Mouse (Mus musculus) monocyte, adult 5-6 weeks (primary cell): ENCODE results near the gene Ipmk. TPM values are rescaled to one million over a fixed set of nuclear protein-coding genes. Genes with fewer than 3 reads are reported as not detected.
A peak's percentile ranks its signal among the peaks of the same experiment; 100 is the strongest.

Experiments used
- ATAC-seq: fragments of 153-309, 156-312 bp; replicated peaks from 2 replicates; pipeline ENCODE4 v1.8.0; 2017; ENCODE audit warnings: mild to moderate bottlenecking; ENCODE audit not compliant: low TSS enrichment, insufficient number of reproducible peaks, severe bottlenecking, poor library complexity, low FRiP score
- total RNA-seq: library from RNA; stranded (forward); fragments of 200-1000, 200-491, 200-594 nt; gene quantifications from 3 replicates; pipeline ENCODE4 v1.2.3, GENCODE M21; 2017

Gene Ipmk
- total RNA-seq, 1 experiment from 2014 or later: 36.9 TPM

DNA sequence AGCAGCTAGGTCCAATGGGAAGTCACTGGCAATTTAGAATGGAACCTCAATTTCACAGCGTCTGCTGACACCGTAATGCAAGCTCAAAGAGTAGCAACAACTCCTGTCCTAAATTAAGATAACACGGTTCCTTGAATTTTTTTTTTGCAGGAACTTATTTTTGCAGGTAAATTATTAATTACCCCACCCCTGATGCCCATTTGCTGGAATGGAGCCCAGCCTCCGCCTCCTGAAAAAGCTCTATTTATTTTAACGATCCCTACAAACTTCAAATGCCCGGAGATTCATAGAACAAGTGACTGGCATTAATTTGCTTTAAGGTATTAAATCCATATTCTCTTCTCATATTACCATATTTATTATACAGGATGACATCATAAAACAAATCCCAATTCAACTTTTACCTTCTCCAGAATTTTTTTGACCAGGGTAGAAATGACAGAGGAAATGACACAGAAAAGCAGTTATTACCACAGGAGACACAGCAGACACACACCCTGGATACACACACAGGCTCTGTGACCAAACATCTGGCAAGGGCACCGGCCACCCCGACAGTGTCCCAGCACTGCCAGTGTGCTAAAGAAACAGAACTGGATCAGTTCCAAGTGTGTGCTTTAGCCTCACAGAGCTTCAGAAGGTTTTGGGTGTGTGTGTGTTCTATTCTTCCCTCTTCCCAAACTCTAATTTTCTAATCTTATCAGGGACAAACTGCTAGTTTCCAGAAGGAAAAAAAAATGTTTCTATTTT, 9.2 kb upstream of the Ipmk start:
- ATAC-seq: no peak

GRCm38 (mm10) chr10:71339463-71339862, 8.1 kb upstream of the Ipmk start:
- no peak for ATAC-seq

DNA sequence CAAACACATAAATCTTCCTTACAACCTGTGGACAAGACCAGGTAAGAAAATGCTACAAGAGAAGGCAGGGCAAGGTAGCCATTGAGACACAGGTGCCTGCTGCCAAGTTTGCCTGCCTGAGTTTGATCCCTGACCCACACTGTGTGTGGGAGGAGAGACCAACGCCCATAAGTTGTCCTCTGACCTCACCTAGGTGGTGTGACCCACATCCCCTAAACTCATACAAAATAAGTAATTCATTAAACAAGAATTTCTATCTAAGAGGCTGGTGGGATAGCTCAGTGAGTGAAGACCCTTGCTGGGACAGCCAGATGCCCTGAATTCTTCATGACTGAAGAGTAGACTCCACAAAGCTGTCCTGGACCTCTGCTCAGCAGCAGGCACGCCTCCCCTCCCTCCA, 7.4 kb upstream of the Ipmk start:
- no peak for ATAC-seq

DNA sequence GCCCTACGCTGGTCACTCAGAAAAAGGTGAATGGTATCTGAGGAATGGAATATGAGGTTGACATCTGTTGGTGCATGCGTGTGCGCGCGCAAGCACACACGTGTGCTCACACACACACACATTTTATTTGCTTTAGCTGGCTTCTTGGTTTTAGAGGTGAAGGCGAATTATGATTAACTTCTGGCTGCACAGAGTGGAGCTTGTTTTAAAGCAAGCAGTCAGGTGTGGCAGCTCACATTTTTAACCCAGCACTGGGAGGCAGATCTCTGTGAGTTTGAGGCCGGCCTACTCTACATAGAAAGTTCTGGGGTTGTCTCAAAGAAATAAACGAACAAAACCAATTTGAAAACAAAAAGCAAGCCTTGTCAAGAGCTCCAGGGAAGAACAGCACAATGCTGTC, 6.3 kb upstream of the Ipmk start:
- ATAC-seq: no peak

- no peak for ATAC-seq
Measured at GRCm38 (mm10) chr10:71342030-71342805, 5.3 kb upstream of the Ipmk start.

GRCm38 (mm10) chr10:71343130-71343529, 4.4 kb upstream of the Ipmk start:
- no peak for ATAC-seq

DNA sequence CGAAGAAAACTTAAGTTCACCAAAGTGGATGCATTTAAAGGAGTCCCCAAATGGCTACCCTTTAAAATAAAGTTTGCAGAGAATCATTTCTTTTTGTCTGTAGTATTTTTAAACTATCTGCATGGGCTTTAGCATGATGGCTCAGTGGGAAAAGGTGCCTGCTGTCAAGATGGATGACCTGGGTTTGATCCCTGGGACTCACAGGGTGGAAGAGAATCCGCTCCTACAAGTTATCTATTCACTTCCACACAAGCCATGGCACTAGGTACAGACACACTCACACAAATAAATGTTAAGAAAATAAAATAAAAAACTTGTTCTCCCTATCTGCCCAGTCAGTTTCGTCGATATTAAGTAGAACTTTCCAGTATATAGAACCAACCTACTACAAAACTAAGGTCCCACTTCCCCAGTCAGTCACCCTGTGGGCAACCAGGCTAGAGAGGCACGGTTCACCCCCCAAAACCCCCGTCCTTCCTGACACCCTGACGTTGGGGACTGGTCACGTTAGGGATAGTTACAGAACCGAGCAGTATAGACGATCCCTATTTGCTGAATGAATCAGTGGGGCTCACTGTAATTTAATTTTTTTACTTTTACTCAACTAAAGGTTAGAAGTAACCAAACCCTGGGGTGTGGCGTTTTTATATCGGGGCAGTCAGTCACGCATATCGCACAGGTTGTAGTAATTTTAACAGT, 3.8 kb upstream of the Ipmk start:
- ATAC-seq: no peak

DNA sequence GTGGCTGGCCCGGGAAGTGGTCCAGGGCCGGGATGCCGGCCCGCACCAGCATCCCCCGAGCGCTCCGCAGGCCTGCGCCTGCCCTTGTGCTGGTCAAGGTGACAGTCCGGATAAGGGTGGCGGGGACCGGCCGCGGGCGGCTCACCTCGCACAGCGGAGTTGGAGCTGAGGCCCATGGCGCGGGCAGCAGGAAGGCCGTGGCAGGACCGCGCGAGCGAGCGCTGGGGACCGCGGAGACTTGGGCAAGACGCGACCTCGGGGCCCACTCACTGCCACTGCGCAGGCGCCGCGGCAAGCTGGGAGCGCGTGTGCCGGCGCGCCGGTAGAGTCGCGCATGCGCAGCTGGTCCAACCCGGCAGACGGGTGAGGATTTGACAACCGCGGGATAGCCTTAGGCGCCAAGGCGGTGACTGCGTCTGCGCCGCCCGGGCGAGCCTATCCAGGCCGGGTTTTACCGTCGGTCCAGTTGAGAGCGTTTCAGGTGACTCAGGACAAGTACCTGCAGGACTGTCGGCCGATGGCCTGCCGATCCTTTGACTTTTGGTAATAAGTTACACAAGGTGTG, 2.9 kb upstream of the Ipmk start, which contains the start of gene Cisd1:
Gene Cisd1 (minus strand): TSS at position 376 of the 565 bp plus-strand sequence.
- peak; percentile 34 for ATAC-seq

DNA sequence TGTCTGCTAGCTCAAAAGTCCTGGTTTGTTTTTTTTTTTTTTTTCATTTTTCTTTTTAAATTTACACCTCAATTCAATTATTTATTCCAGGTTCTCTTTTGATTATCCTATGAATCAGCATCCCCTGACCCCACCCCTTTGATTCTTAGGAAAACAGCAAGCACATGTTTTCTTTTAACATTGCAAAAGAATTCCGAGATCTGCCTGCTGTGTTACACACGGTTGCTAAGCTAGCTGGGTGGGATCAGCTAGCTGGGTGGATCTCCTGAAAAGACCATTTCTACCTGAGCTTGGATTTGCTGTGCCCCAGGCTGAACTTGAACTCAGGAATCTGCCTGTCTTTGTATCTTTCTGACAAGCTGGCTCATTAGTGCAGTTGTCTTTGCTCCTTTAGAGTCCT, 1.5 kb upstream of the Ipmk start:
- ATAC-seq: no peak

DNA sequence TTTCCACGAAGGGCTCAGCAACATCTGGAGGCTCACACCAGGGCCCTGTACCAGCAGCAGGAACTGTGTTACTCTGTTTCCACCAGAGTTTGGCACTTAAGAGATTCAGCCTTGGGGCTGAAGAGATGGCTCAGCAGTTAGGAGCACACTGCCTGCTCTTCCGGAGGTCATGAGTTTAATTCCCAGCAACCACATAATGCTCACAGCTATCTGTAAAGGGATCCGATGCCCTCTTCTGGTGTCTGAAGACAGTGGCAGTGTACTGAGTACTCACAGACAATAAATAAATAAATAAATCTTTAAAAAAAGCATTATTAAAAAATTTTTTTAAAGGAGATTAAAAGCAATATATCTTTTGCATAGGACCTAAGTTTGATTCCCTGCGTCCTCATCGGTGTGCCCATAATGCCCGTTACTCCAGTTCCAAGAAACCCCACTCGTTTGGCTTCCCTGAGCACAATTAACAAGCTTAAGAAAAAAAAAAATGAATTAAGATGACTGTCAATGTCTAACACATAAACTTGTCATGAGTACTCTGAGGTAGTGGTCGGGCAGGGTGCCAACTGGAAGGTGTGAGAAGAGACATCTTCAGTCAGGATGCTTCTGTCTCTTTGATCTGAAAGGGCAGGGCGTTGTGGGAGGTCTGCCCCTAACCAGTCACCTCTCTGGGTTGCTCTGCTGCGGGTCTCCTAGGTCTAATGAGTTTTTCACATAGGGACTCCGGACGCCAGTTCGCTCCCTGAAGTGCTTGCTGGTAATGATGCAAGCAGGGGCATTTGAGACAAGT, 648 bp upstream of the Ipmk start:
- no peak for ATAC-seq

- ATAC-seq: no peak
Measured at GRCm38 (mm10) chr10:71347964-71348636, 537 bp downstream of the Ipmk start.

DNA sequence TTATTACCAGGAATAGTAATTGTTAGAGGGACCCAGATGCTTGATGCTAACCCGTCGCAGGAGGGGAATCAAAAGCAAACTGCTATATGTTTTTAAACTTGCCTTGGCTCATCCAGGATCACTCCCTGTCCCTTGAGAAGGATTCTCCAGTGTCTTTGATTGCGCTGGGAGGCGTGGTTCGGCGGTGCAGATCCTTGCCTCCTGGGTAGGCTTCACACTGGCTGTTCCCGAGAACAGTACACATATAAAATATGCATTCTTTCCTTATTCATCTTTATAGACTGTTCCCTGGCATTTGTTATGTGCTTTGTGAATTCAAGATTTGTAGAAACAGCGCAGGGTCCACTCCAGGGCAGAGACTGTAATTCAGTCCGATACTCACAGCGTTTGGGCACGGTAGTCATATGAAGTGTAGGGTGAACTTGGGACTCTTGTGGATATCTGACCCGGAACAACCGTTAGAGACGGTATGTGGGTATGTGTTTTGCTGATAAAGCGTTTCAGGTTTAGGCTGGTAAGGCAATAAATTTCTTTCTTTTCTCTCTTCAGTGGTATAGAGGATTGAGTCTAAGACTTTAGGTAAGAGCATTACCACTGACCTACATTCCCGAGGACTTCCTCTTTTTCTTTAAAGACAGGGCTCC, 1.2 kb downstream of the Ipmk start:
- ATAC-seq: no peak

DNA sequence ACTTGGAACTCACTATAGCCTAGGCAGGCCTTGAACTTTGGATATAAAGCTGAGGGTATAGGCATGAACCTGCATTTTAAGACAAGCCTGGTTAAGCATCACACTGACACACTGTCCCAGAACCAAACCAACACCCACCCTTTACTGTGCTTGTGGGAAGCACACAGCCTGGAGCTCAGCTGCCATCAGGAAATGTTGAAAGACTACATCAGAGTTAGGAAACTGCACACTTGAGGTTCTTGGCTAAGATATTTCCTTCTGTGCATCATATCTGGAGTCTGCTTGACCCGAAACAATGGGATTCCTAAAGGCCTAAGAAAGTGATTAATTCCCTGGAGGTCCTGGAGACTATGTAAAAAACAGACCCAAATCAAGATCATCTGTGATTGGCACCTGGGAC, 1.7 kb downstream of the Ipmk start:
- ATAC-seq: no peak; the same call in 1 of the 2 replicates

GRCm38 (mm10) chr10:71351301-71351700, 3.7 kb downstream of the Ipmk start:
- no peak for ATAC-seq

DNA sequence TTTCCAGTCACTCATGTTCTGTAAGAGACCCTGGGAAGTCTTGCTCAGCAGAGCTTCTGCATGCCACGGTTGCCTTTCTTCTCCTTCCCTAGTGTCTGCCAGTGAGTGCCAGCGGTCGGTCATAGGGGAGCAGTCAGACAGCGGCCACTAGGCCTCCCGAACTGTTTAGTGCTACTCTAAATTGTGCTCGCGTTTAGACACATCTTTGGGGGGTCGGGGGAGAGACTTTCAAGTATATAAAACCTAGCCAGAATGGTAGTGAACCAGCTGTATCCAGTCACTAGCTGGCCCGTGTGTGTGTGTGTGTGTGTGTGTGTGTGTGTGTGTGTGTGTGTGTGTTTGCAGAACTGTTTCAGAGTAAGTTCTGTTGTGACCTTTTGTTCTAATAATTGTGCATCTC, 6.3 kb downstream of the Ipmk start:
- ATAC-seq: no peak

DNA sequence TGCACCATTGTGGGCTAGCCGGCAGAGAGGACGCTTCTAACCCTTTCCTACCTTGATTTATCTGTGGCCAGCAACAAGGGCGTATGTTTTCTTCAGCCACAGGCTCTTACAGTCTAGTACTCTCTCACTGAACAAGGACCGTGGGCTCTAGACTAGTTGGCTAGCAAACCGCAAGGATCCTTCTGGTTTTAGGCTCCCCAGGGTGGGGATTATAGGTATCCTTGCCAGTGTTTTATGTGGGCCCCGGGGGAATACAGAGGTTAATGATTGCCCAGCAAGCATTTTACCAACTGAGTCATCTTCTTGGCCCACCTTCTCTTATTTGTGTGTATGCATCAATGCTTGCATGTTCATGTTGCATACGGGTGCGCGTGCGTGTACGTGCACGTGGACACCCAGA, 7.4 kb downstream of the Ipmk start:
- ATAC-seq: no peak

GRCm38 (mm10) chr10:71361044-71361443, 13.5 kb downstream of the Ipmk start:
- ATAC-seq: no peak
